Mouse (Mus musculus): ENCODE measurements around the gene Ctsq.
"Not testable (repeated sequence)": the region's sequence is repeated elsewhere in the genome, so short reads cannot be mapped to it uniquely, and the experiment has no call there.

Gene Ctsq

GRCm38 (mm10) chr13:61040531-61040930, at the start of gene Ctsq:
Ctsq (minus strand) TSS chr13:61040631.
- no peak for DNase-seq

GRCm38 (mm10) chr13:61022785-61023184, 17.6 kb downstream of the Ctsq start:
- DNase-seq: no peak

- DNase-seq: no peak
Measured at GRCm38 (mm10) chr13:61021844-61022243, 18.6 kb downstream of the Ctsq start.

- no peak for DNase-seq
Measured at GRCm38 (mm10) chr13:61010171-61010570, 30.3 kb downstream of the Ctsq start.

- DNase-seq: no peak
Measured at GRCm38 (mm10) chr13:61005859-61006258, 34.6 kb downstream of the Ctsq start, which contains the start of gene Ctsj. Ctsj (minus strand) TSS chr13:61005959.

- no peak for DNase-seq
Measured at GRCm38 (mm10) chr13:60997600-60997999, 42.8 kb downstream of the Ctsq start.

- not testable (repeated sequence) for DNase-seq
Measured at GRCm38 (mm10) chr13:60986915-60987314, 53.5 kb downstream of the Ctsq start.

Data from cerebellum, postnatal 25 days (tissue).